Mouse (Mus musculus) brain, embryonic 14.5 days (tissue): ENCODE results near the gene Nxnl1. TPM values are rescaled to one million over a fixed set of nuclear protein-coding genes. Genes with fewer than 3 reads are reported as not detected.

ENCODE experiments used
- DNase-seq: peaks from one replicate; pipeline ENCODE4 v3.0.0-alpha.2; 2011; ENCODE audit warnings: low read depth
- CTCF ChIP-seq: fragments of 200-500 bp; IDR thresholded peaks from 2 replicates; pipeline ENCODE4 v1.5.1; 2012; ENCODE audit warnings: inconsistent platforms, mild to moderate bottlenecking, moderate library complexity, borderline replicate concordance; ENCODE audit not compliant: insufficient read depth, insufficient read length; ENCODE audit errors: extremely low read depth
- POLR2A ChIP-seq: fragments of 200-500 bp; IDR thresholded peaks from 2 replicates; pipeline ENCODE4 v1.6.1; 2012; ENCODE audit warnings: mild to moderate bottlenecking, inconsistent platforms, borderline replicate concordance; ENCODE audit not compliant: poor library complexity, insufficient read depth, insufficient read length, severe bottlenecking; ENCODE audit errors: extremely low read depth
- polyA plus RNA-seq: library from polyadenylated mRNA; depleted of rRNA; stranded (reverse); fragments of >200 nt; gene quantifications from 2 replicates; pipeline ENCODE4 v1.2.3, GENCODE M21; 2012

The Nxnl1 gene
- polyA plus RNA-seq, 1 experiment = not detected

- DNase-seq = no peak
- TF ChIP-seq POLR2A (no peak), CTCF (no peak)
Observed at GRCm38 (mm10) chr8:71579009-71579408, 12.6 kb upstream of the Nxnl1 start.

- DNase-seq = no peak
- TF ChIP-seq CTCF (no peak), POLR2A (no peak)
Observed at GRCm38 (mm10) chr8:71577856-71578387, 11.5 kb upstream of the Nxnl1 start.

DNA sequence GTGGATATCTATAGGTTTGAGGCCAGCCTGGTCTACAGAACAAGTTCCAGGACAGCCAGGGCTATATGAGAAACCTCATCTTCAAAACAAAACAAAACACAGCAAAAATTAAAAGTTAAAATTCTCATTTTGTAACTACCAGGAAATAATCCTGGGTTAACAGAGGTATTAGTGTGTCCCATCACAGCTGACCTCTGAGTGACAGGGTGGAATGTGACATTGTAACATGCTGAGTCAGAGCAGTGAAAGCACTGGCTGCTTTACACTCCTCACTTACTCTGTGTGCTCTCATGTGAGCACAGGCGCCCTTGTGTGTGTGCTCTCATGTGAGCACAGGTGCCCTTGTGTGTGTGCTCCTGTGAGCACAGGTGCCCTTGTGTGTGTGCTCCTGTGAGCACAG lies 8.6 kb upstream of the Nxnl1 start:
- TF ChIP-seq POLR2A = no peak
- no peak for TF ChIP-seq CTCF
- DNase-seq = no peak

GRCm38 (mm10) chr8:71574426-71574825 lies 8.0 kb upstream of the Nxnl1 start:
- TF ChIP-seq POLR2A (no peak), CTCF (no peak)
- no peak for DNase-seq

- TF ChIP-seq CTCF (no peak), POLR2A (no peak)
- peak; percentile 95 for DNase-seq
Observed at GRCm38 (mm10) chr8:71572847-71573633, 6.6 kb upstream of the Nxnl1 start.

- DNase-seq = peak; percentile 31
- TF ChIP-seq POLR2A (no peak), CTCF (no peak)
Observed at GRCm38 (mm10) chr8:71572077-71572476, 5.7 kb upstream of the Nxnl1 start.

- peak; percentile 99 for DNase-seq
- TF ChIP-seq POLR2A (peak; percentile 27; the same call in 1 of the 2 replicates), CTCF (no peak)
Observed at GRCm38 (mm10) chr8:71570291-71570954, 4.0 kb upstream of the Nxnl1 start.

DNA sequence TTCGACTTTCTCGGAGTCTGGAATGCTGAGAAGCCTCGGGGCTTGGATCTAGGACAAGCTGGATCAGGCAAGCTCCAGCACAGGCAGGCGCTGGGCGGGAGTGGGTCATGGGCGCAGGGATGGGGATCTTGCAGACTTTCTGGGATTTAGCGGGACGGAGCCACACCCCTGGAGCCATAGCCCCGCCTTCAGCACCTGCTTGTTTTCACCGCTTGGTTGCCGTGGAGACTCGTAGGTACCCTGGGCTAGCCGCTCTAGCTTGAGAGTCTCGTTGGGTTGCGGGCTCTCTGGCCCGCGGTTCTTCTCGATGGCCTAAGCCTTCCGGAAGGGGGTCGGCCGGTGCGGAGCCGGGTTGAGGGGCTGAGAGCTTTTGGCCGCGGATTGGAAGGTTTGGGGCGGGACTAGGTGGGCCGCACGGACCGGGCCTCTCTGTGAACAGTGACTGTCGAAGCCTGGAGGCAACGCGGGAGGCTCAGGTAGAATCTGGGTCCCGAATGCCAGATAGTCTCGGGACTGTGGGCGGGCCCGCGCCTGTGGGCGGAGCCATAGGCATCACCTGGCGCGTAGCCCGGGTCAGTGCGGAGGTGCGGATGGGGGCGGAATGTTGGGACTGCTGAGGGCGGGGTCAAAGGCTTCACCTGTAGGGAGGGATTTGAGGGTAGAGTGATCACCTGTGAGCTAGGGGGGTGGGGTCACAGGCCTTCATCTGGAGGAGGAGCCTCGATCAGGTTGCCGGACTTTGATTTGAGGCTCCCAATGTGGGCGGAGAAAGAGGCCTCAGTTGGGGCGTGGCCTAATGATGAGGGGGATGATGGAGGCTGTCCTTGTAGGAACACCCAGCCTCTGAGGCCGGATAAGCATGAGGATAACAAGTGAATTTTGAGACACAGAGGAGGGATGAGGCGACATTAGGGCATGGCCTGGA lies 3.2 kb upstream of the Nxnl1 start:
- TF ChIP-seq POLR2A (no peak), CTCF (no peak)
- peak; percentile 97 for DNase-seq

DNA sequence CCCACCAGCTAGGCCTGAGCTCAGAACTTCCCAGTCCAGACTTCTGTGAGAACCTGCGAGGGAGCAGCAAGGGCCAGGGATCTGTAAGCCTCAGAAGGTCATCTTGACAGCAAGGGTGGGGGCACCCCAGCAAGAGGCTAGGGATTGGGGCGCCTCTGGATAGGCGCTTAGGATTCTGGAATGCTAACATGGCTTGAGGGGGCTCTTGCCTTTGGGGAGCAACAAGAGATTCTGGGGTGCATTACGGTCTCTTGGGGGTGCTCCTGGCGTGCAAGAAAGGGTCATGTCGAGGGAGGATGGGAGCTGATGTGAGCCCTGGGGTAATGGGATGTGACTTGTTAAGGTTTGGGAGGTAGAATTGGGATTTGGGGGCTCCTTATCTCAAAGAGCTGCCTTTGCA lies 2.5 kb upstream of the Nxnl1 start:
- TF ChIP-seq CTCF = no peak
- DNase-seq = no peak

GRCm38 (mm10) chr8:71568387-71568937 lies 2.1 kb upstream of the Nxnl1 start, which contains the start of gene Slc27a1:
Slc27a1 (plus strand) TSS chr8:71568882.
- TF ChIP-seq POLR2A (no peak), CTCF (no peak)
- peak; percentile 88 for DNase-seq

DNA sequence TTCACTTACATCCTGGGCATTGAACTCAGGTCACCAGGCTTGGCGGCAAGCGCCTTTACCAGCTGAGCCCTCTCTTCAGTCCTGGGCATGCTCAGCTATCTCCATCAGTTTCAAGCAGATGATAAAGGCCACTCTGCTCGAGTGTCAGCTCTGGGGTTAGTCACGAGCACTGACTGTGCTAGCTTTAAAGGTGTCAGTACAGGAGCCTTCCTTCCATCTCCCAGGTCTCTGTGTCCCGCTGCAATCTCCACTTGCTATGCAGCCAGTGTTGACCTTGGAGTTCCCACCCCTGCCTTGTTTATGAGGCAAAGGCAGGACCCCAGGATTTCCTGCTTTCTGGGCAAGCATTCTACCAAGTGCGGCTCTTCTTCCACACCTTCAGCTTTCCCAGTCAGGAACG lies 1.2 kb upstream of the Nxnl1 start:
- TF ChIP-seq POLR2A (no peak), CTCF (no peak)
- no peak for DNase-seq

- DNase-seq = no peak
- TF ChIP-seq POLR2A = no peak
- TF ChIP-seq CTCF = peak; percentile 22; the same call in 1 of the 2 replicates
Observed at GRCm38 (mm10) chr8:71563992-71564391, 2.4 kb downstream of the Nxnl1 start.
